Mouse (Mus musculus): ENCODE results near the gene Tex22. TPM values are rescaled to one million over a fixed set of nuclear protein-coding genes. Genes with fewer than 3 reads are reported as not detected.

The Tex22 gene
- polyA plus RNA-seq, 1 experiment from 2014 or later = not detected

DNA sequence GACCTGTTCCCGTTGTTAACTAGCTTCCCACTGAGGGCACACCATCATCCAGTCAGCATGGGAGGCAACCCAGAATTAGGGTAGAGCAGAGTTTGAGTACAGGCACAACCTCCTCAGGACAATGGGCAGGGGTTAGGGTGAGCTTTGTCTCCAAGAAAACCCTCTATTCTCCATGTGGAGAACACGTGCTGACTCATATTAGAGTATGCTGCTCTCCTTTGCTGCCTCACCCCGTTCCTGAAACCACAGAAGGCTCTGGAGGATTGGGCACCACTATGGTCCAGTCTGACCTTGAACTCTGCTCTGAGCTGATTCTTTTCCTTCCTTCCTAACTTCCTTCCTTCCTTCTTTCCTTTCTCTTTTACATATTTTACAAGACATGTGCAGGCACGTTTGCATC, 35.9 kb upstream of the Tex22 start:
- H3K9me3 ChIP-seq (replicated peaks) = no peaks in the 10 kb centered on the region
- no peak overlapping the region for H3K4me2 ChIP-seq
- H3K9ac ChIP-seq = no peak overlapping the region
- H3K4me3 ChIP-seq = no peak overlapping the region
- H3K27ac ChIP-seq = no peak overlapping the region
- H3K36me3 ChIP-seq = no peaks in the 10 kb centered on the region
- ATAC-seq (replicated peaks; ENCODE audit: insufficient number of reproducible peaks, insufficient read depth, low FRiP score, low read depth) = no peak
- H3K27me3 ChIP-seq = no peaks in the 10 kb centered on the region
- H3K4me1 ChIP-seq (replicated peaks) = peaks cover 30% of the 10 kb centered on the region
- 82% methylated on average over 4 of the region's 4 CpGs for WGBS

- H3K4me2 ChIP-seq = no peak overlapping the region
- ATAC-seq (replicated peaks; ENCODE audit: insufficient number of reproducible peaks, insufficient read depth, low FRiP score, low read depth) = no peak
- WGBS = 52% methylated on average over 15 of the region's 15 CpGs
- no peaks in the 10 kb centered on the region for H3K27me3 ChIP-seq
- H3K9me3 ChIP-seq (replicated peaks) = no peaks in the 10 kb centered on the region
- H3K9ac ChIP-seq = no peak overlapping the region
- 0 out of 2 replicates have a peak overlapping the region, but pooled peaks have one; percentile 15 for H3K27ac ChIP-seq
- no peaks in the 10 kb centered on the region; the same call in 1 of the 2 replicates for H3K36me3 ChIP-seq
- H3K4me1 ChIP-seq (replicated peaks) = peaks cover 16% of the 10 kb centered on the region
- H3K4me3 ChIP-seq = no peak overlapping the region
Measured at GRCm38 (mm10) chr12:113041481-113042439, 32.5 kb upstream of the Tex22 start.

GRCm38 (mm10) chr12:113042543-113042942, 31.8 kb upstream of the Tex22 start:
- peaks cover 4% of the 10 kb centered on the region; the same call in 1 of the 2 replicates for H3K36me3 ChIP-seq
- no peak overlapping the region for H3K4me3 ChIP-seq
- ATAC-seq (replicated peaks; ENCODE audit: insufficient number of reproducible peaks, insufficient read depth, low FRiP score, low read depth) = no peak
- H3K9me3 ChIP-seq (replicated peaks) = no peaks in the 10 kb centered on the region
- H3K9ac ChIP-seq = no peak overlapping the region
- no peaks in the 10 kb centered on the region for H3K27me3 ChIP-seq
- WGBS = 73% methylated on average over 2 of the region's 2 CpGs
- no peak overlapping the region for H3K4me2 ChIP-seq
- H3K27ac ChIP-seq = no peak overlapping the region
- H3K4me1 ChIP-seq (replicated peaks) = peaks cover 13% of the 10 kb centered on the region

DNA sequence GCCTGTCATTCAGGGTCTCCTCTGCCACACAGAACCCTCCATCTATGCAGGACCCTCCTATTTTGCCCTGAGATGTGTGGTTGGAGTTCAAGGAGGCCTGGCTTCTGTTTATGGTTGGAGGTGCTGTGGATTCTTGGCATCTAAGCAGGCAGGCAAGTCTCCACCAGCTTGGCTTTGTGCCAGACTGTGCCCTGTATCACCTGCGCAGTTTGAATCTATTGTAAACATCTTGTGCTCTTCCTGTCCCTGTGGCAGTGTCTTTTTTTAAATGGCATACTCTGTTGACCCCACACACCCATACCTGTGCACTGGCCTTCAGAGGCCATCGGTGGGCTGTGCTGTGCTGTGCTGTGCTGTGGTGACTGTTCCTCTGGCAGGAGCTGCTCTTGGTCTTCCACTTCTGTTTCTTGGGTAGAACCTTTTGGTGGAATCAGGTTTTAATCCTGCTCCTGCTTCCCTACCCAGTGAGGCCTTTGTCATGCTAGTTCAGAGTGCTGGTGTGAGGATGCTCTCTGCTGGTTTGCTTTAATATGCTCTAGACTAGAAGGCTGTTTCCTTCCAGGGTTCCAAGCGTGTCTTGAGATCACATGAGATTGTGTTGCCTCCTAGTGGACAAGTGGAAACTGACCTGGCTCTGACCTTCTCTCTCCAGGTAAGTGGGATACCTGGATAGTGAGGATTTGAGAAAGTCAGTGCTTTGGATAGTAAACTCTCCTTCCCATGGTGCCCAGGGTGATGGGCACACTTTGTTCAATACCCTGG, 29.2 kb upstream of the Tex22 start:
- Histone ChIP-seq H3K27ac (no peak overlapping the region), H3K9ac (no peak overlapping the region), H3K4me1 (replicated peaks) (peaks cover 13% of the 10 kb centered on the region), H3K9me3 (replicated peaks) (no peaks in the 10 kb centered on the region), H3K4me3 (no peak overlapping the region), H3K27me3 (no peaks in the 10 kb centered on the region), H3K4me2 (no peak overlapping the region), H3K36me3 (peaks cover 5% of the 10 kb centered on the region; the same call in 1 of the 2 replicates)
- no peak for ATAC-seq (replicated peaks; ENCODE audit: insufficient number of reproducible peaks, insufficient read depth, low FRiP score, low read depth)
- WGBS = 74% methylated on average over 3 of the region's 3 CpGs

DNA sequence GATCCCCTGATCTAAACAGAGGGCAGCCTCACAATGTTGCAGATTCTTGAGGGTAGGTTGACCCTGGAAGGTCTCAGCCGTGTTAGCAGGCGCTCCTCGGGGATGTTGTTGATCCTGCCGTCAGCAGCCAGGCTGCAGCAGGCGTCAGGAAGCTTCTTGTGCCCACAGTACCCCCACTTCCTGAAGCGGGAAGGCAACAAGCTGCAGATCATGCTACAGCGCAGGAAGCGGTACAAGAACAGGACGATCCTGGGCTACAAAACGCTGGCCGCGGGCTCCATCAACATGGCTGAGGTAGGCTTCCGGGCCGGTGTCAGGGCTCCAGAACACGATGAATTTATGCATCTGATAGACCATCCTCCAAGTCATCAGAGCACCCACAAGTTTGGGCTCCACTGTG, 27.4 kb upstream of the Tex22 start:
- Histone ChIP-seq H3K9me3 (replicated peaks) (no peaks in the 10 kb centered on the region), H3K27me3 (no peaks in the 10 kb centered on the region), H3K9ac (no peak overlapping the region), H3K36me3 (peaks cover 13% of the 10 kb centered on the region; the same call in 1 of the 2 replicates), H3K27ac (no peak overlapping the region), H3K4me2 (no peak overlapping the region), H3K4me3 (no peak overlapping the region), H3K4me1 (replicated peaks) (peaks cover 18% of the 10 kb centered on the region)
- WGBS = 84% methylated on average over 15 of the region's 15 CpGs
- ATAC-seq (replicated peaks; ENCODE audit: insufficient number of reproducible peaks, insufficient read depth, low FRiP score, low read depth) = no peak

DNA sequence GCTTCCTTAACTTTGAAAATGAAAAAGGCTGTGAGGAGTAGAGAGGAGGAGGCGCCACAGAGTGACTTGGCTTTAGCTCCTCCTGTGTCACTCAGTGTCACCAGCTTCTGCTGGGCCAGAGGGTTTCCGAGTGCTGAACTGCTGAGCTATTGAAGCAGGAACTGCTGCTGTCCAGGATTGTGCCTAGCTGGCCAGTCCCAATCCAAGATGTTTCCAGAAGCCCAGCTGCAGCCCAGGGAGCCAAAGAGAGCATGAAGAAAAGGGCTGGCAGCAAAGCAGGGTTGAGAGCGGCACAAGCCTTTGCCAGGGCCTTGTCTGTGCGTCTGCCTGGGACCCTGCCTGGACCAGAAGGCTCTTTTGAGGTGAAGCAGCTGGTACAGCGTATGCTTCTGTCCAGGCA, 26.2 kb upstream of the Tex22 start:
- no peaks in the 10 kb centered on the region for H3K9me3 ChIP-seq (replicated peaks)
- peaks cover 18% of the 10 kb centered on the region; the same call in 1 of the 2 replicates for H3K36me3 ChIP-seq
- no peak overlapping the region for H3K4me2 ChIP-seq
- ATAC-seq (replicated peaks; ENCODE audit: insufficient number of reproducible peaks, insufficient read depth, low FRiP score, low read depth) = no peak
- peaks cover 17% of the 10 kb centered on the region for H3K4me1 ChIP-seq (replicated peaks)
- no peaks in the 10 kb centered on the region for H3K27me3 ChIP-seq
- H3K4me3 ChIP-seq = no peak overlapping the region
- H3K27ac ChIP-seq = no peak overlapping the region
- WGBS = 93% methylated on average over 5 of the region's 5 CpGs
- H3K9ac ChIP-seq = no peak overlapping the region

DNA sequence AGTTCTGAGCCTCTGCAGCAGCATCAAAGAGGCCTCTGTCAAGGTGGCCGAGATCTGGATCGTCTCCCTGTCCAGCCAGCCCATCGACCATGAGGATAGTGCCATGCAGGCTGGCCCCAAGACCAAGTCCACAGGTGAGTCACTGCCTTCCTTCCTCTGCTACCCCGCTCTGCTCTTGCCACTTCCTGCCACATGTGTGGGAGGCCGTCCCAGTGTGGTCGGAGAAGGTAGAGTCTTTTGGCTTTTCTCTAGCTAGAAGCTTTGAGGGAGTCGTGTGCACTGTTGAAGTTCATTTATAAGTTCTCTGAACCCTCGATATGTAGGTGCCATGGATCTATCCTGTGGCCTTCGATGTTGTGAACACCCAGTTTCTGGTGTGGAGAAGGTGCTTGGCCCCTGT, 24.5 kb upstream of the Tex22 start:
- H3K27ac ChIP-seq = no peak overlapping the region
- peaks cover 17% of the 10 kb centered on the region for H3K4me1 ChIP-seq (replicated peaks)
- no peak overlapping the region for H3K4me2 ChIP-seq
- H3K4me3 ChIP-seq = no peak overlapping the region
- H3K27me3 ChIP-seq = no peaks in the 10 kb centered on the region
- peaks cover 24% of the 10 kb centered on the region; the same call in 1 of the 2 replicates for H3K36me3 ChIP-seq
- no peak for ATAC-seq (replicated peaks; ENCODE audit: insufficient number of reproducible peaks, insufficient read depth, low FRiP score, low read depth)
- no peak overlapping the region for H3K9ac ChIP-seq
- H3K9me3 ChIP-seq (replicated peaks) = no peaks in the 10 kb centered on the region
- WGBS = 74% methylated on average over 9 of the region's 9 CpGs

DNA sequence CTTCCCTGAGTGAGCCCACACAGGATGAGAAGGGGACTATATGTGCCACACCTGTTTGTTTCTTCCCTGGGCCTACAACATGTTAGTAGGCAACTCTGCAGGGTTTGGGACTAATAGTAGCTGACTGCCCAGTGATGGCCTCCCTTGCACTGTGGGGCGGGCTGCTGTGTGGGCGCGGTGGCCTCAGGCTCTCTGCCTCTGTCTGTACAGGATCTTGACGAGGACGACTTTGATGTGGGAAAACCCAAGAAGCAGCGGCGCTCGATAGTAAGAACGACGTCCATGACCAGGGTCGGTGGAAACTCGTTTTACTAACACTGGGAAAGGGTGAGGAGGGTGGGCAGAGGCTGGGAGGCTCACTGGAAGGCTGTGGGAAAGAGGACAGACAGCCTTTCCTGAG, 23.6 kb upstream of the Tex22 start:
- H3K9me3 ChIP-seq (replicated peaks) = no peaks in the 10 kb centered on the region
- H3K36me3 ChIP-seq = peaks cover 32% of the 10 kb centered on the region; the same call in 1 of the 2 replicates
- no peaks in the 10 kb centered on the region for H3K27me3 ChIP-seq
- peaks cover 17% of the 10 kb centered on the region for H3K4me1 ChIP-seq (replicated peaks)
- 82% methylated on average over 12 of the region's 12 CpGs for WGBS
- H3K4me2 ChIP-seq = no peak overlapping the region
- no peak overlapping the region for H3K27ac ChIP-seq
- ATAC-seq (replicated peaks; ENCODE audit: insufficient number of reproducible peaks, insufficient read depth, low FRiP score, low read depth) = no peak
- H3K9ac ChIP-seq = no peak overlapping the region
- H3K4me3 ChIP-seq = no peak overlapping the region

DNA sequence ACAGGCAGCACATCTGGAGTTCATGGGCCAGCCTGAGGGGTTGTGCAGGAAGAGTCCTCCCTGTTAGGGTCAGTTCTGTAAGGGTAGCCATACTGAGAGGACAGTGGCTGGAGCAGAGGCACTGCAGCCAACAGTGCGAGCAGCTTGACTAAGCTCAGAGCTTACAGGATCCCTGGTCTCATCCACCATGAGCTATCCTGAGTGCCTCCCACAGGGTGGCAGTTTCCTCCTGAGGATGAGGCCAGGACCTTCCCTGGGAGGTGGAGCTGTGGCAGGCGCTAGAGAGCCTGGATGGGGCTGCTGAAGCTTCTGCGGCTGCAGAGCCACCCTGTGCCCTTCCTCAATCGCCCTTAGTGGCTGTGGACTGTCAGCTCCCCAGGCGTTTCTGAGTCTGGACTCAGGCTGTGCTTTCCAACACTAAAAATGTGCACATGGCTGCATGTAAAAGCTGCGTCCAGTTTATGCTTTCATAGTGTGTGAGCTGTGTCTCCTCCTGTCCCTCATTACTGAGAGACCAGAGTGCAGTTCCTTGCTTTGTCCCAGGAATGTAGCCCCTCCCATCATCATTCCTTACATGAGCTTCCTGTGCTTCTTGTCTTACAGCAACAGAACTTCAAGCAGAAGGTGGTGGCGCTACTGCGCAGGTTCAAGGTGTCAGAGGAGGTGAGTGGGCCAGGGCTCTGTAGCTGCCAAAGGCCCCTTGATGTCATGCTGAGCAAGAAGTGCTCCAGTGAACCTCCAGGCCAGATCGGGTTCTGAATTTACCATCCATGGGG, 22.5 kb upstream of the Tex22 start:
- no peaks in the 10 kb centered on the region for H3K27me3 ChIP-seq
- H3K4me2 ChIP-seq = no peak overlapping the region
- WGBS = 31% methylated on average over 9 of the region's 9 CpGs
- no peak for ATAC-seq (replicated peaks; ENCODE audit: insufficient number of reproducible peaks, insufficient read depth, low FRiP score, low read depth)
- H3K36me3 ChIP-seq = peaks cover 32% of the 10 kb centered on the region; the same call in 1 of the 2 replicates
- no peaks in the 10 kb centered on the region for H3K9me3 ChIP-seq (replicated peaks)
- H3K9ac ChIP-seq = 0 out of 2 replicates have a peak overlapping the region, but pooled peaks have one; percentile 8
- H3K4me3 ChIP-seq = no peak overlapping the region
- H3K4me1 ChIP-seq (replicated peaks) = peaks cover 19% of the 10 kb centered on the region
- H3K27ac ChIP-seq = peak overlapping the region; percentile 48; the same call in 1 of the 2 replicates

GRCm38 (mm10) chr12:113056089-113056488, 18.2 kb upstream of the Tex22 start:
- Histone ChIP-seq H3K36me3 (peaks cover 49% of the 10 kb centered on the region), H3K4me1 (replicated peaks) (peaks cover 14% of the 10 kb centered on the region), H3K27ac (no peak overlapping the region), H3K27me3 (no peaks in the 10 kb centered on the region), H3K9me3 (replicated peaks) (no peaks in the 10 kb centered on the region), H3K4me3 (no peak overlapping the region), H3K9ac (no peak overlapping the region), H3K4me2 (no peak overlapping the region)
- 56% methylated on average over 8 of the region's 8 CpGs for WGBS
- no peak for ATAC-seq (replicated peaks; ENCODE audit: insufficient number of reproducible peaks, insufficient read depth, low FRiP score, low read depth)

- Histone ChIP-seq H3K4me1 (replicated peaks) (0 out of 2 replicates have a peak, but pooled peaks cover 2% of the 10 kb centered on the region), H3K9me3 (replicated peaks) (no peaks in the 10 kb centered on the region), H3K9ac (no peak overlapping the region), H3K27me3 (no peaks in the 10 kb centered on the region), H3K4me3 (no peak overlapping the region), H3K36me3 (peaks cover 57% of the 10 kb centered on the region), H3K27ac (no peak overlapping the region), H3K4me2 (no peak overlapping the region)
- no peak for ATAC-seq (replicated peaks; ENCODE audit: insufficient number of reproducible peaks, insufficient read depth, low FRiP score, low read depth)
- WGBS = 93% methylated on average over 5 of the region's 5 CpGs
Measured at GRCm38 (mm10) chr12:113060178-113060577, 14.1 kb upstream of the Tex22 start.

All from heart, embryonic 15.5 days (tissue).